Mouse (Mus musculus) limb, embryonic 14.5 days (tissue): ENCODE results near the gene Map4k3. TPM values are rescaled to one million over a fixed set of nuclear protein-coding genes. Genes with fewer than 3 reads are reported as not detected.
A peak's percentile ranks its signal among the peaks of the same experiment; 100 is the strongest.

Experiments
- ATAC-seq: fragments of 200-750 bp; cut with Nextera tagmentation; 2 replicates; pipeline ENCODE4 v1.8.0; 2017; ENCODE audit warnings: low read depth, moderate number of reproducible peaks, moderate TSS enrichment; ENCODE audit not compliant: low FRiP score
- DNase-seq: peaks from one replicate; pipeline ENCODE4 v3.0.0-alpha.2; 2015; ENCODE audit warnings: low spot score
- H3K27ac ChIP-seq: fragments of 300-500 bp; sonication (generic); replicated peaks from 2 replicates; pipeline ENCODE4 v1.5.1; 2014; ENCODE audit warnings: low read depth, mild to moderate bottlenecking, low read length, moderate library complexity, mixed read lengths
- H3K27me3 ChIP-seq: fragments of 300-500 bp; sonication (generic); 2 replicates; pipeline ENCODE4 v1.6.1; 2014; ENCODE audit warnings: low read length, mixed read lengths; ENCODE audit not compliant: control insufficient read depth, insufficient read depth
- H3K36me3 ChIP-seq: fragments of 300-500 bp; sonication (generic); 2 replicates; pipeline ENCODE4 v1.6.1; 2014; ENCODE audit warnings: mild to moderate bottlenecking, low read length, moderate library complexity, mixed read lengths; ENCODE audit not compliant: control insufficient read depth, insufficient read depth
- H3K4me1 ChIP-seq: fragments of 300-500 bp; sonication (generic); 2 replicates; pipeline ENCODE4 v1.6.1; 2014; ENCODE audit warnings: antibody characterized with exemption, low read length, mixed read lengths; ENCODE audit not compliant: control insufficient read depth, insufficient read depth
- H3K4me2 ChIP-seq: fragments of 300-500 bp; sonication (generic); replicated peaks from 2 replicates; pipeline ENCODE4 v1.6.1; 2014; ENCODE audit warnings: low read depth, mild to moderate bottlenecking, low read length, moderate library complexity; ENCODE audit not compliant: severe bottlenecking
- H3K4me3 ChIP-seq: fragments of 300-500 bp; sonication (generic); replicated peaks from 2 replicates; pipeline ENCODE4 v1.5.1; 2014; ENCODE audit warnings: low read length
- H3K9ac ChIP-seq: fragments of 300-500 bp; sonication (generic); 2 replicates; pipeline ENCODE4 v1.6.1; 2014; ENCODE audit warnings: mild to moderate bottlenecking, low read depth, low read length, moderate library complexity; ENCODE audit not compliant: severe bottlenecking
- H3K9me3 ChIP-seq: fragments of 300-500 bp; sonication (generic); 2 replicates; pipeline ENCODE4 v1.6.1; 2016; ENCODE audit warnings: low read length; ENCODE audit not compliant: control insufficient read depth
- POLR2A ChIP-seq: fragments of 200-500 bp; IDR thresholded peaks from 2 replicates; pipeline ENCODE4 v1.8.0; 2012; ENCODE audit warnings: inconsistent platforms, mild to moderate bottlenecking, moderate library complexity, borderline replicate concordance; ENCODE audit not compliant: insufficient read depth, insufficient read length; ENCODE audit errors: extremely low read depth
- WGBS: fragments of 180-500 bp; shearing (Covaris S2); extraction: QIAGEN DNeasy Blood & Tissue Kit; methylation state at CpG from one replicate; pipeline ENCODE4 v1.1.7; 2014; 5-methylcytosine and 5-hydroxymethylcytosine counted together
- polyA plus RNA-seq, 2 experiments: library from polyadenylated mRNA; depleted of rRNA in 1 of 2; stranded (reverse) in 1 of 2; unstranded in 1 of 2; fragments of >200 nt; fragmentation: Nextera tagmentation in 1 of 2; extraction: Ambion mirVana in 1 of 2; gene quantifications; 2 replicates each; pipeline versions ENCODE4 v1.2.1 to v1.2.3; 2012 to 2014

Gene Map4k3
- polyA plus RNA-seq, 2 experiments: 42.6 to 50.2 TPM

GRCm38 (mm10) chr17:80553318-80554270 is 174.7 kb downstream of the Map4k3 start:
- Histone ChIP-seq H3K9me3 (no peaks in the 10 kb centered on the region), H3K9ac (peak overlapping the region; percentile 62), H3K4me1 (no peaks in the 10 kb centered on the region), H3K4me3 (peak overlapping the region; percentile 54), H3K4me2 (peak overlapping the region; percentile 59), H3K27ac (peak overlapping the region; percentile 44), H3K27me3 (no peaks in the 10 kb centered on the region), H3K36me3 (no peaks in the 10 kb centered on the region)
- 4% methylated on average over 35 of the region's 35 CpGs for WGBS
- ATAC-seq (peak; percentile 87), DNase-seq (peak; percentile 92)
- TF ChIP-seq POLR2A: peak; percentile 82; the same call in 1 of the 2 replicates

- no peak overlapping the region for H3K4me3 ChIP-seq
- no peak for DNase-seq
- no peak for ATAC-seq
- H3K9ac ChIP-seq: no peak overlapping the region
- no peaks in the 10 kb centered on the region for H3K36me3 ChIP-seq
- WGBS: 87% methylated on average over 4 of the region's 4 CpGs
- no peaks in the 10 kb centered on the region for H3K9me3 ChIP-seq
- H3K27ac ChIP-seq: no peak overlapping the region
- H3K4me1 ChIP-seq: no peaks in the 10 kb centered on the region
- H3K27me3 ChIP-seq: no peaks in the 10 kb centered on the region
- no peak overlapping the region for H3K4me2 ChIP-seq
- TF ChIP-seq POLR2A: no peak
Measured at GRCm38 (mm10) chr17:80552653-80553052, 175.6 kb downstream of the Map4k3 start.

- Histone ChIP-seq H3K9me3 (no peaks in the 10 kb centered on the region), H3K27ac (no peak overlapping the region), H3K4me2 (no peak overlapping the region), H3K36me3 (no peaks in the 10 kb centered on the region), H3K27me3 (no peaks in the 10 kb centered on the region), H3K4me3 (no peak overlapping the region), H3K9ac (no peak overlapping the region), H3K4me1 (no peaks in the 10 kb centered on the region)
- 79% methylated on average over 15 of the region's 15 CpGs for WGBS
- TF ChIP-seq POLR2A: no peak
- no peak for DNase-seq
- no peak for ATAC-seq
Measured at GRCm38 (mm10) chr17:80550981-80551380, 177.3 kb downstream of the Map4k3 start.

- TF ChIP-seq POLR2A: no peak
- Histone ChIP-seq H3K36me3 (no peaks in the 10 kb centered on the region), H3K4me2 (no peak overlapping the region), H3K9me3 (no peaks in the 10 kb centered on the region), H3K4me3 (no peak overlapping the region), H3K27me3 (no peaks in the 10 kb centered on the region), H3K9ac (no peak overlapping the region), H3K27ac (no peak overlapping the region), H3K4me1 (no peaks in the 10 kb centered on the region)
- ATAC-seq (no peak), DNase-seq (no peak)
- WGBS: 76% methylated on average over 2 of the region's 2 CpGs
Measured at GRCm38 (mm10) chr17:80546846-80547245, 181.4 kb downstream of the Map4k3 start.

- WGBS: 93% methylated on average over 8 of the region's 8 CpGs
- TF ChIP-seq POLR2A: no peak
- H3K4me1 ChIP-seq: no peaks in the 10 kb centered on the region
- H3K4me2 ChIP-seq: no peak overlapping the region
- ATAC-seq (no peak), DNase-seq (no peak)
- no peaks in the 10 kb centered on the region for H3K36me3 ChIP-seq
- no peak overlapping the region for H3K9ac ChIP-seq
- H3K9me3 ChIP-seq: no peaks in the 10 kb centered on the region
- H3K27ac ChIP-seq: no peak overlapping the region
- no peaks in the 10 kb centered on the region for H3K27me3 ChIP-seq
- H3K4me3 ChIP-seq: no peak overlapping the region
Measured at GRCm38 (mm10) chr17:80546227-80546626, 182.1 kb downstream of the Map4k3 start.

GRCm38 (mm10) chr17:80543646-80544045 is 184.6 kb downstream of the Map4k3 start:
- DNase-seq (no peak), ATAC-seq (no peak)
- H3K4me2 ChIP-seq: no peak overlapping the region
- no peaks in the 10 kb centered on the region for H3K27me3 ChIP-seq
- 84% methylated on average over 20 of the region's 20 CpGs for WGBS
- no peaks in the 10 kb centered on the region for H3K9me3 ChIP-seq
- no peak overlapping the region for H3K4me3 ChIP-seq
- no peak overlapping the region for H3K27ac ChIP-seq
- H3K9ac ChIP-seq: no peak overlapping the region
- H3K36me3 ChIP-seq: no peaks in the 10 kb centered on the region
- TF ChIP-seq POLR2A: no peak
- H3K4me1 ChIP-seq: no peaks in the 10 kb centered on the region
